Mouse (Mus musculus) cerebellum, adult 18-20 months (tissue): ENCODE data around the gene Ogn.

Experiments used
- DNase-seq, 2 experiments: peaks; one replicate each; pipeline ENCODE4 v3.0.0; 2021

Ogn gene

GRCm38 (mm10) chr13:49646019-49646418 is 38.2 kb downstream of the Ogn start:
- DNase-seq, result no peak

- no peak for DNase-seq
Observed at GRCm38 (mm10) chr13:49651136-49651535, 43.3 kb downstream of the Ogn start.

GRCm38 (mm10) chr13:49651781-49652351 is 44.0 kb downstream of the Ogn start:
- DNase-seq, result no peak

- peak; percentile 99 for DNase-seq
Observed at GRCm38 (mm10) chr13:49652481-49653179, 44.8 kb downstream of the Ogn start, which contains the start of the genes Cenpp and Nol8. TSS of gene Cenpp (minus strand) at chr13:49652785. TSS of gene Nol8 (plus strand) at chr13:49653078.

- DNase-seq, result peak in 1 of 2 experiments; percentile 53
Observed at GRCm38 (mm10) chr13:49653180-49653541, 45.3 kb downstream of the Ogn start.
